Comparison of ENCODE assay signal across 9 mouse cellular contexts in genomic region chr16:17776828-17777227, GRCm38 (mm10). TPM values are rescaled to one million over a fixed set of nuclear protein-coding genes. Genes with fewer than 3 reads are reported as not detected.
DNase-seq lines count a peak whose midpoint lies in the region; ATAC-seq and TF ChIP-seq lines count a peak whose summit lies in the region.
"Had no signal": no experiment of that assay in that cellular context is flagged by ENCODE, and none has a peak within 500 bp of the region (broad histone marks: within the 10 kb centered on the region; RNA-seq: fewer than 3 reads in every experiment).

No protein-coding gene starts in this region.

- no peak overlapping the region for H3K4me2 ChIP-seq in liver, embryonic 12.5 days
- no peak overlapping the region for H3K4me2 ChIP-seq in liver, embryonic 14.5 days (ENCODE audit: low read depth)
- H3K4me2 ChIP-seq in forebrain, embryonic 16.5 days (ENCODE audit: low read length): no peak overlapping the region

- peaks cover 65% of the 10 kb centered on the region for H3K36me3 ChIP-seq in liver, embryonic 12.5 days
- H3K36me3 ChIP-seq in liver, embryonic 14.5 days (replicated peaks; ENCODE audit: control insufficient read depth, insufficient read depth, low read depth): no peaks in the 10 kb centered on the region; the same call in 1 of the 2 replicates
- peaks cover 35% of the 10 kb centered on the region for H3K36me3 ChIP-seq in forebrain, embryonic 16.5 days (ENCODE audit: control insufficient read depth, insufficient read depth)

- no peaks in the 10 kb centered on the region for H3K27me3 ChIP-seq in liver, embryonic 12.5 days (replicated peaks)
- H3K27me3 ChIP-seq in Patski: no peaks in the 10 kb centered on the region
- H3K27me3 ChIP-seq in liver, embryonic 14.5 days (ENCODE audit: control insufficient read depth, insufficient read depth, low read length): no peaks in the 10 kb centered on the region
- H3K27me3 ChIP-seq in forebrain, embryonic 16.5 days (replicated peaks; ENCODE audit: control insufficient read depth, insufficient read depth, low read length): no peaks in the 10 kb centered on the region

- no peaks in the 10 kb centered on the region for H3K4me1 ChIP-seq in liver, embryonic 12.5 days
- no peaks in the 10 kb centered on the region for H3K4me1 ChIP-seq in liver, embryonic 14.5 days (replicated peaks; ENCODE audit: control insufficient read depth in 2 of 2, insufficient read depth in 2 of 2, low read length in 1 of 2)
- H3K4me1 ChIP-seq in forebrain, embryonic 16.5 days (replicated peaks; ENCODE audit: control insufficient read depth, insufficient read depth, low read length): no peaks in the 10 kb centered on the region

- TF ChIP-seq EP300 in liver, embryonic 14.5 days (IDR thresholded peaks at IDR 0.05; ENCODE audit: low read depth): no peak

- peak; percentile 69 to 82 for DNase-seq in cerebellum, postnatal 10 days
- DNase-seq in cerebellum, adult 11-12 months: no peak
- DNase-seq in liver: peak; percentile 47
- DNase-seq in Patski (ENCODE audit: low read depth, low spot score): no peak
- DNase-seq in liver, embryonic 14.5 days (ENCODE audit: low read depth in 3 of 3, low spot score in 3 of 3): no peak
- no peak for DNase-seq in left cerebral cortex, adult 8-10 months (ENCODE audit: low spot score in 2 of 2)

- no peak overlapping the region for H3K27ac ChIP-seq in liver, embryonic 12.5 days
- no peak overlapping the region for H3K27ac ChIP-seq in liver, embryonic 14.5 days
- H3K27ac ChIP-seq in forebrain, embryonic 16.5 days (ENCODE audit: low read length): no peak overlapping the region

- H3K9me3 ChIP-seq in liver, embryonic 12.5 days (replicated peaks): no peaks in the 10 kb centered on the region
- no peaks in the 10 kb centered on the region for H3K9me3 ChIP-seq in liver, embryonic 14.5 days (ENCODE audit: control insufficient read depth, low read length)
- no peaks in the 10 kb centered on the region for H3K9me3 ChIP-seq in forebrain, embryonic 16.5 days (ENCODE audit: control insufficient read depth, low read length)

- ATAC-seq in liver, embryonic 12.5 days: no peak; the same call in 1 of the 2 replicates
- ATAC-seq in Patski: no peak
- no peak for ATAC-seq in liver, embryonic 14.5 days (ENCODE audit: insufficient read depth)
- no peak for ATAC-seq in forebrain, embryonic 16.5 days

- no peak overlapping the region for H3K4me3 ChIP-seq in liver, embryonic 12.5 days
- no peak overlapping the region for H3K4me3 ChIP-seq in liver, embryonic 14.5 days (ENCODE audit: insufficient read depth in 1 of 2, low read depth in 2 of 2, low read length in 2 of 2)
- H3K4me3 ChIP-seq in forebrain, embryonic 16.5 days (replicated peaks; ENCODE audit: low read length): no peak overlapping the region

- POLR2A ChIA-PET in Patski (lab: Charles Lee): no interaction called here

- H3K9ac ChIP-seq in liver, embryonic 12.5 days: no peak overlapping the region
- no peak overlapping the region for H3K9ac ChIP-seq in liver, embryonic 14.5 days (replicated peaks)
- H3K9ac ChIP-seq in forebrain, embryonic 16.5 days (replicated peaks; ENCODE audit: low read depth, low read length): no peak overlapping the region

- WGBS in liver, embryonic 12.5 days (ENCODE audit: insufficient replicate concordance): 58% methylated on average over 11 of the region's 11 CpGs
- WGBS in liver, embryonic 14.5 days (ENCODE audit: insufficient replicate concordance): 52% methylated on average over 11 of the region's 11 CpGs
- 64% methylated on average over 11 of the region's 11 CpGs for WGBS in forebrain, embryonic 16.5 days

- peak; percentile 68 for TF ChIP-seq CTCF in Patski (IDR thresholded peaks at IDR 0.05)
- TF ChIP-seq CTCF in liver, embryonic 14.5 days (IDR thresholded peaks at IDR 0.05; ENCODE audit: low read depth): peak; percentile 80

- in situ Hi-C loops in Patski (cut with MboI; ENCODE audit: low pct_unique_long_range_greater_than_20kb): no loop called here

- CTCF ChIA-PET in Patski (lab: Charles Lee): interaction anchor here (0.9 to 5.6 kb wide), 9 partner anchors 9 to 50 kb away, joined by 3 to 22 read pairs (median 5); partner anchors contain the start of gene Klhl22

RNA-seq across cellular contexts. Expression of gene Klhl22, which starts 17.4 kb away (rescaled TPM):
- 23.5 and 24.0 TPM in 2 replicates for polyA plus RNA-seq in liver, embryonic 12.5 days (2016; fragmentation: Nextera tagmentation; extraction: Ambion mirVana)
- 128 TPM for polyA plus RNA-seq in Patski (2021)
- polyA plus RNA-seq in liver, embryonic 14.5 days (2012; rRNA removed): 13.1 and 14.0 TPM in 2 replicates
- 10.8 and 11.6 TPM in 2 replicates for polyA plus RNA-seq in liver, embryonic 14.5 days (2014; fragmentation: Nextera tagmentation; extraction: Ambion mirVana)
- polyA plus RNA-seq in forebrain, embryonic 16.5 days (2015; fragmentation: Nextera tagmentation; extraction: Ambion mirVana): 76.1 and 89.5 TPM in 2 replicates
- 100 to 1,000 TPM in 1 of 4 experiments, 10 to 100 TPM in 3; 82.2 to 105 (median 95.4) TPM for total RNA-seq in left cerebral cortex, adult 8-10 months (2022)

RNA-seq across cellular contexts. Expression of gene Scarf2, which starts 20.3 kb away (rescaled TPM):
- polyA plus RNA-seq in liver, embryonic 12.5 days (2016; fragmentation: Nextera tagmentation; extraction: Ambion mirVana): 4.9 and 5.2 TPM in 2 replicates
- polyA plus RNA-seq in Patski (2021): 60.3 TPM
- polyA plus RNA-seq in liver, embryonic 14.5 days (2012; rRNA removed): 3.4 and 4.3 TPM in 2 replicates
- 0.51 and 1.0 TPM in 2 replicates for polyA plus RNA-seq in liver, embryonic 14.5 days (2014; fragmentation: Nextera tagmentation; extraction: Ambion mirVana)
- 0.99 and 1.4 TPM in 2 replicates for polyA plus RNA-seq in forebrain, embryonic 16.5 days (2015; fragmentation: Nextera tagmentation; extraction: Ambion mirVana)
- total RNA-seq in left cerebral cortex, adult 8-10 months (2022): 1 to 10 TPM; 4.1 to 4.3 (median 4.1) TPM

RNA-seq across cellular contexts. Expression of gene Med15, which starts 44.1 kb away (rescaled TPM):
- 24.2 and 25.2 TPM in 2 replicates for polyA plus RNA-seq in liver, embryonic 12.5 days (2016; fragmentation: Nextera tagmentation; extraction: Ambion mirVana)
- 69.1 TPM for polyA plus RNA-seq in Patski (2021)
- 18.0 and 20.6 TPM in 2 replicates for polyA plus RNA-seq in liver, embryonic 14.5 days (2012; rRNA removed)
- 11.4 and 14.8 TPM in 2 replicates for polyA plus RNA-seq in liver, embryonic 14.5 days (2014; fragmentation: Nextera tagmentation; extraction: Ambion mirVana)
- polyA plus RNA-seq in forebrain, embryonic 16.5 days (2015; fragmentation: Nextera tagmentation; extraction: Ambion mirVana): 41.9 and 50.1 TPM in 2 replicates
- 10 to 100 TPM; 66.4 to 74.0 (median 69.3) TPM for total RNA-seq in left cerebral cortex, adult 8-10 months (2022)

RNA-seq across cellular contexts. Expression of gene B830017H08Rik, which starts 56.1 kb away (rescaled TPM):
- not detected in 2 replicates for polyA plus RNA-seq in liver, embryonic 12.5 days (2016; fragmentation: Nextera tagmentation; extraction: Ambion mirVana)
- polyA plus RNA-seq in Patski (2021): 0.21 TPM
- not detected in 2 replicates for polyA plus RNA-seq in liver, embryonic 14.5 days (2012; rRNA removed)
- not detected in 2 replicates for polyA plus RNA-seq in liver, embryonic 14.5 days (2014; fragmentation: Nextera tagmentation; extraction: Ambion mirVana)
- polyA plus RNA-seq in forebrain, embryonic 16.5 days (2015; fragmentation: Nextera tagmentation; extraction: Ambion mirVana): 0.86 and 1.5 TPM in 2 replicates
- total RNA-seq in left cerebral cortex, adult 8-10 months (2022): 1 to 10 TPM; 2.7 to 5.1 (median 3.8) TPM
- polyA plus RNA-seq: heart, embryonic 16.5 days had no signal

Comparison
In these comparisons a context has a peak if more than half of its experiments do, and no peak if none do; other contexts are left out.
1. DNase-seq: peak in cerebellum, postnatal 10 days (2 of 2) and liver (single experiment); none in cerebellum, adult 11-12 months (single experiment), Patski (single experiment), liver, embryonic 14.5 days (0 of 3) and left cerebral cortex, adult 8-10 months (0 of 2).